Mouse (Mus musculus) lung, postnatal 0 days (tissue): Measurements from ENCODE around the gene Cnpy3.

Experiments
- CTCF ChIP-seq: IDR thresholded peaks from 2 replicates; pipeline ENCODE4 v1.5.1; 2016; ENCODE audit warnings: antibody characterized with exemption, mild to moderate bottlenecking
- EP300 ChIP-seq: IDR thresholded peaks from 2 replicates; pipeline ENCODE4 v1.6.1; 2016; ENCODE audit warnings: antibody characterized with exemption, mild to moderate bottlenecking, control low read depth

GRCm38 (mm10) chr17:46758753-46759152, 6.7 kb upstream of the Cnpy3 start:
- no peak for TF ChIP-seq CTCF
- no peak for TF ChIP-seq EP300
